Mouse (Mus musculus): ENCODE measurements around the gene Ptcd1. TPM values are rescaled to one million over a fixed set of nuclear protein-coding genes. Genes with fewer than 3 reads are reported as not detected.
A peak's percentile ranks its signal among the peaks of the same experiment; 100 is the strongest.
"Not testable (repeated sequence)": the region's sequence is repeated elsewhere in the genome, so short reads cannot be mapped to it uniquely, and the experiment has no call there.

Ptcd1 gene
- total and polyA plus RNA-seq, 2 experiments from 2014 or later = 20.3 to 27.9 TPM

GRCm38 (mm10) chr5:145138836-145139235, 28.1 kb downstream of the Ptcd1 start:
- Histone ChIP-seq H3K27ac (ENCODE audit: low read depth, low read length) (no peak overlapping the region), H3K4me2 (ENCODE audit: low read depth, low read length, poor library complexity, severe bottlenecking) (peak overlapping the region; percentile 92), H3K27me3 (ENCODE audit: insufficient read depth, low read length) (no peaks in the 10 kb centered on the region), H3K36me3 (ENCODE audit: insufficient read depth, low read length) (peaks cover 32% of the 10 kb centered on the region), H3K4me3 (ENCODE audit: low read depth, low read length) (peak overlapping the region; percentile 91), H3K4me1 (ENCODE audit: insufficient read depth, low read length) (peaks cover 5% of the 10 kb centered on the region; the same call in 1 of the 2 replicates), H3K9ac (replicated peaks; ENCODE audit: low read length, poor library complexity, severe bottlenecking) (peak overlapping the region; percentile 88), H3K9me3 (ENCODE audit: low read length) (no peaks in the 10 kb centered on the region)
- DNase-seq (ENCODE audit: low spot score) (peak; percentile 40), ATAC-seq (ENCODE audit: low FRiP score) (no peak)
- 18% methylated on average over 6 of the region's 6 CpGs for WGBS
- TF ChIP-seq CTCF (IDR thresholded peaks at IDR 0.05) = no peak

- not testable (repeated sequence) for H3K9me3 ChIP-seq (ENCODE audit: low read length); H3K27me3 ChIP-seq (ENCODE audit: insufficient read depth, low read length); H3K4me1 ChIP-seq (ENCODE audit: insufficient read depth, low read length); H3K4me2 ChIP-seq (ENCODE audit: low read depth, low read length, poor library complexity, severe bottlenecking); H3K9ac ChIP-seq (replicated peaks; ENCODE audit: low read length, poor library complexity, severe bottlenecking); DNase-seq (ENCODE audit: low spot score); H3K4me3 ChIP-seq (ENCODE audit: low read depth, low read length); ATAC-seq (ENCODE audit: low FRiP score); H3K27ac ChIP-seq (ENCODE audit: low read depth, low read length)
- WGBS = 86% methylated on average over 6 of the region's 6 CpGs
- peak; percentile 34 for TF ChIP-seq CTCF (IDR thresholded peaks at IDR 0.05)
- H3K36me3 ChIP-seq (ENCODE audit: insufficient read depth, low read length) = peaks cover 63% of the 10 kb centered on the region
These were observed 33.6 kb downstream of the Ptcd1 start for GRCm38 (mm10) chr5:145133275-145133674.

GRCm38 (mm10) chr5:145130995-145131394, 35.9 kb downstream of the Ptcd1 start:
- Histone ChIP-seq H3K27ac (ENCODE audit: low read depth, low read length) (no peak overlapping the region), H3K27me3 (ENCODE audit: insufficient read depth, low read length) (no peaks in the 10 kb centered on the region), H3K4me1 (ENCODE audit: insufficient read depth, low read length) (no peaks in the 10 kb centered on the region), H3K9me3 (ENCODE audit: low read length) (no peaks in the 10 kb centered on the region), H3K4me3 (ENCODE audit: low read depth, low read length) (no peak overlapping the region), H3K36me3 (ENCODE audit: insufficient read depth, low read length) (peaks cover 64% of the 10 kb centered on the region), H3K9ac (replicated peaks; ENCODE audit: low read length, poor library complexity, severe bottlenecking) (no peak overlapping the region), H3K4me2 (ENCODE audit: low read depth, low read length, poor library complexity, severe bottlenecking) (no peak overlapping the region)
- ATAC-seq (ENCODE audit: low FRiP score) (no peak), DNase-seq (ENCODE audit: low spot score) (no peak)
- TF ChIP-seq CTCF (IDR thresholded peaks at IDR 0.05) = no peak
- WGBS = 91% methylated on average over 3 of the region's 3 CpGs

- 93% methylated on average over 11 of the region's 11 CpGs for WGBS
- Histone ChIP-seq H3K9me3 (ENCODE audit: low read length) (no peaks in the 10 kb centered on the region), H3K27ac (ENCODE audit: low read depth, low read length) (no peak overlapping the region), H3K36me3 (ENCODE audit: insufficient read depth, low read length) (peaks cover 63% of the 10 kb centered on the region), H3K4me1 (ENCODE audit: insufficient read depth, low read length) (no peaks in the 10 kb centered on the region), H3K9ac (replicated peaks; ENCODE audit: low read length, poor library complexity, severe bottlenecking) (no peak overlapping the region), H3K4me3 (ENCODE audit: low read depth, low read length) (no peak overlapping the region), H3K27me3 (ENCODE audit: insufficient read depth, low read length) (no peaks in the 10 kb centered on the region), H3K4me2 (ENCODE audit: low read depth, low read length, poor library complexity, severe bottlenecking) (no peak overlapping the region)
- DNase-seq (ENCODE audit: low spot score) = no peak
- no peak for TF ChIP-seq CTCF (IDR thresholded peaks at IDR 0.05)
- ATAC-seq (ENCODE audit: low FRiP score) = no peak
These were observed 36.7 kb downstream of the Ptcd1 start for GRCm38 (mm10) chr5:145130191-145130590.

- not testable (repeated sequence) for H3K27me3 ChIP-seq (ENCODE audit: insufficient read depth, low read length); H3K27ac ChIP-seq (ENCODE audit: low read depth, low read length); H3K4me3 ChIP-seq (ENCODE audit: low read depth, low read length); DNase-seq (ENCODE audit: low spot score); ATAC-seq (ENCODE audit: low FRiP score); H3K9me3 ChIP-seq (ENCODE audit: low read length); H3K9ac ChIP-seq (replicated peaks; ENCODE audit: low read length, poor library complexity, severe bottlenecking); H3K4me1 ChIP-seq (ENCODE audit: insufficient read depth, low read length); H3K4me2 ChIP-seq (ENCODE audit: low read depth, low read length, poor library complexity, severe bottlenecking)
- 85% methylated on average over 4 of the region's 6 CpGs for WGBS
- H3K36me3 ChIP-seq (ENCODE audit: insufficient read depth, low read length) = peaks cover 60% of the 10 kb centered on the region
These were observed 37.1 kb downstream of the Ptcd1 start for GRCm38 (mm10) chr5:145129773-145130172.

GRCm38 (mm10) chr5:145129124-145129523, 37.8 kb downstream of the Ptcd1 start:
- 92% methylated on average over 4 of the region's 4 CpGs for WGBS
- Histone ChIP-seq H3K9me3 (ENCODE audit: low read length) (no peaks in the 10 kb centered on the region), H3K36me3 (ENCODE audit: insufficient read depth, low read length) (peaks cover 56% of the 10 kb centered on the region), H3K27ac (ENCODE audit: low read depth, low read length) (no peak overlapping the region), H3K4me3 (ENCODE audit: low read depth, low read length) (no peak overlapping the region), H3K9ac (replicated peaks; ENCODE audit: low read length, poor library complexity, severe bottlenecking) (no peak overlapping the region), H3K4me2 (ENCODE audit: low read depth, low read length, poor library complexity, severe bottlenecking) (no peak overlapping the region), H3K27me3 (ENCODE audit: insufficient read depth, low read length) (no peaks in the 10 kb centered on the region), H3K4me1 (ENCODE audit: insufficient read depth, low read length) (no peaks in the 10 kb centered on the region)
- no peak for TF ChIP-seq CTCF (IDR thresholded peaks at IDR 0.05)
- ATAC-seq (ENCODE audit: low FRiP score) (no peak), DNase-seq (ENCODE audit: low spot score) (no peak)

Data from midbrain, postnatal 0 days (tissue).